Mouse (Mus musculus): ENCODE measurements around the gene Micall1. TPM values are rescaled to one million over a fixed set of nuclear protein-coding genes. Genes with fewer than 3 reads are reported as not detected.

Micall1 gene
- 10 to 100 TPM; 22.8 to 23.2 TPM for total RNA-seq (2021)
- long read RNA-seq, experiment 1, full-length matches to known transcripts: 11 of 22 reads
- long read RNA-seq, experiment 1, partial matches to known transcripts: 1 of 22 reads
- long read RNA-seq, experiment 1, other reads (novel, unspliced or antisense): 10 of 22 reads
- long read RNA-seq, experiment 2, full-length matches to known transcripts: 9 of 23 reads
- long read RNA-seq, experiment 2, partial matches to known transcripts: 7 of 23 reads
- long read RNA-seq, experiment 2, other reads (novel, unspliced or antisense): 7 of 23 reads

GRCm38 (mm10) chr15:79108421-79109320 lies at the start of gene Micall1:
Gene Micall1 (plus strand): TSS chr15:79108898.
- intact Hi-C loops (cut with DNase I): no loop called here
- no peak for TF ChIP-seq CTCF (IDR thresholded peaks at IDR 0.05)
- peak; percentile 41 to 60 for DNase-seq (ENCODE audit: extremely low spot score in 1 of 2, low spot score in 2 of 2)
- Histone ChIP-seq H3K4me3 (peak within 1 kb of the TSS; percentile 71), H3K27ac (peak within 1 kb of the TSS; percentile 80)

DNA sequence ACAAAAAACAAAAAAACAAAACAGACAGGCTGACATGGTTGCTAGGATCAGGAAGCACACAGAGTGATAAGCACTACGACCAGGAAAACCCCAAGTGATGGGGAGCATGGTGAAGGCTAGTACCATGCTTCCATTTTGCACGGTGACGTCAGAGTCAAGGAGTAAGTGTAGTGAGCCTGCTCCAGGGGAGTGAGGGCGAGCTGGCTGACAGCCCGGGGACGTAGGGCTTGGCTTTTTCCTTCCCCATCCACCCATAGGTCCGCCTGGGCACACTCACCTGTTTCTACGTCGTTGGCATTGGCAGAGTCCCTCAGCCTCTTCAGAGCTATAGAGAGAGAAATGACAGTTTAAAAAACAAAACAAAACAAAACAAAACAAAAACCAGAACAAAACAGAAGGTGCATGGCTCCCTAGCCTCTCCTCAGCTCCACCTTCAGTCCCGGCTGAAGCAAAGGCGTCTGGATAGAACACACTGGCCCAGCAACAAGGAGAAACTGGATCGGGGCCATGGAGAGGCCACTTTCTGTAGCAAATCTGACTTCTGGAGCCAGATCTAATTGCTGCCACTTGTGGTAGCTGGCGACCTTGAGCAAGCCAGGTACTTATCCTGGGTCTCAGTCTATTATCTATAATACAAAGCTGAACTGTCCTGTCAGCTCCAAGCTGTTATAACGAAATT lies 47.7 kb upstream of the Micall1 start:
- TF ChIP-seq CTCF (IDR thresholded peaks at IDR 0.05): no peak
- Histone ChIP-seq H3K27ac (no peak overlapping the region), H3K4me3 (no peak overlapping the region)
- intact Hi-C loops (cut with DNase I): no loop called here
- no peak for DNase-seq (ENCODE audit: extremely low spot score in 1 of 2, low spot score in 2 of 2)

DNA sequence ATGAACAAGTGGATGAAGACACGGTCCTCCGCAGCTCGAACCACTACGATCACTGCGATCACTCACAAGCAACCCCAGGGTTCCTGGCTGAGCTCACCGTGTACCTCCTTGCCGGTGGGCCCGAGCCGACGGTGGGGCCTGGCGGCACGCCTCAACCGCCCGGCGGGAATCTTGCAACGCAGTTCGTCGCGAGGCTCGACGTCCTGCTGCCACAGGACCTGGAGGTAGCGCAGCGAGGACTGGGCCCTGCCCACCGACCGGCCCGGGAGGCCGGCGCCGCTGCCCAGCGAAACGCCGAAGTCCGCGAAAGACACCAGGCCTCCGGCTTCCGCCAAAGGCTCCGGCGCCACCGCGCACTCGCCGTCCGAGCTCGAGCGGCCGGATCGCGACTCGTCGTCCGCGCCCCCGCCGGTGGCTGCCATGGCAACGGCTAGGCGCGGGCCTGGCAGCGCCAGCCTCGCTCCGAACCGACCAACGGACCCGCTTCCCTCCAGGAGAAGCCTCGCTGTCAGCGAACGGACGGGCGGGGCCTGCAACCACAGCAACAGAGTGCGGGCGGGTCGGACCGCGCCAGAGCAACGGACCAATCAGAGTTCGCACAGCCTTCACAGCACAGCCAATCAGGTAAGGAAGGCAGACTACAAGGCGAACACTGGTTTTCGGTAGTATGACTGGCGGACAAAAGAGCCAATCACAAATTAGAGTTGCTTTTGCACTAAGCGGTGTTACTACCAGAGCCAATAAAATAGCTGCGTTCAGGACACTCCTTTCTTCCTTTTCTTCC lies 46.1 kb upstream of the Micall1 start, which contains the start of gene Ankrd54:
Ankrd54 (minus strand) TSS at position 518 of the 784 bp plus-strand sequence.
- no peak for TF ChIP-seq CTCF (IDR thresholded peaks at IDR 0.05)
- intact Hi-C loops (cut with DNase I): no loop called here
- DNase-seq (ENCODE audit: extremely low spot score in 1 of 2, low spot score in 2 of 2): peak; percentile 94 to 99
- Histone ChIP-seq H3K27ac (peak within 1 kb of the TSS; percentile 82), H3K4me3 (peak within 1 kb of the TSS; percentile 79)

DNA sequence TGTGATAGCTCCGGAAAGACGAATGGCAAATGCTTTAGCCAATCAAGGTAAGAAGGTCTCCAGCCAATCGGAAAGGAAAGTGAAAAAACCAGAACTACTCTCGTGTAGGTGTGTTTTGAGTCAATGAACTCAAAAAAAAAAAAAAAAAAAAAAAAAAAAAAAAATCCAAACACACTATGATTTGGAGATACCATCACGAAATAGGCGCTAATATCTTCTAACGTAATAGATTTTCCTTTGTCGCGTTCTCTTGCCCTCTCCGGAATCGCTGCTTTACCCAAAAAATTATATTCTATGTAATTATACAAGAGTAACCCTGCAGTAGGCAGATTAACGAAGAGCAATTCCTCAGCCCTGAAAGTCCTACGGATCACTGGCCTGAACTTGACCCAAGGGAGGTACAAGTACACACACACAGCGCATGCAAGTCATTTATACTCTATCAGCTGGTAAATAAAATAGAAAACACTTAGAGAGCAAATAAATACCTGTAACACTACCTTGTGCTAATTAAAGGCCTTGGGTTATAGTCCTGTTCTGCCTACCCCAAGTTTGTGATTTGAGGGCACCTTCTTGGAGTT lies 45.4 kb upstream of the Micall1 start:
- DNase-seq (ENCODE audit: extremely low spot score in 1 of 2, low spot score in 2 of 2): no peak
- TF ChIP-seq CTCF (IDR thresholded peaks at IDR 0.05): no peak
- Histone ChIP-seq H3K27ac (peak overlapping the region; percentile 36; the same call in 1 of the 2 replicates), H3K4me3 (peak overlapping the region; percentile 47)
- intact Hi-C loops (cut with DNase I): no loop called here

GRCm38 (mm10) chr15:79065086-79065770 lies 43.5 kb upstream of the Micall1 start:
- Histone ChIP-seq H3K4me3 (no peak overlapping the region), H3K27ac (no peak overlapping the region)
- no peak for TF ChIP-seq CTCF (IDR thresholded peaks at IDR 0.05)
- DNase-seq (ENCODE audit: extremely low spot score in 1 of 2, low spot score in 2 of 2): no peak
- intact Hi-C loops (cut with DNase I): no loop called here

DNA sequence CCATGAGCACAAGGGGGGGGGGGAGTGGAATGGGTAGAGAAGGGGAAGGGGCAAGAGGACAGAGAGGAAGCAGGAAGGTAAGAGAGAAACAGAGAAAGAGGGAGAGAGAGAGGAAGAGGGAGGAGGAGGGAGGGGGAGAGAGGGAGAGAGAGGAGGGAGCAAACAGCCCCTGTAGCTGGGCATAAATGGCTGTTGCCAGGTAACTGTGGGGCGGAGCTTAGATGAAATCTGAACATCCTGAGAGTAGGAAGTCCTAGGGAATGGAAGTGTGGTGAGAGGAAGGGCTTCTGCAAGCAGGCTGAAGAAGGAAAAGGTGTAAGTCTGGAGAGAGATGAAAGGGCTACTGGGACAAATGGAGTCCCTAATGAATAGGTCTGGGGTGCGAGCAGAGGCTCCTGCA lies 42.4 kb upstream of the Micall1 start:
- H3K27ac ChIP-seq: no peak overlapping the region
- DNase-seq (ENCODE audit: extremely low spot score in 1 of 2, low spot score in 2 of 2): no peak
- intact Hi-C loops (cut with DNase I): no loop called here
- H3K4me3 ChIP-seq: no peak overlapping the region
- no peak for TF ChIP-seq CTCF (IDR thresholded peaks at IDR 0.05)

- Histone ChIP-seq H3K27ac (no peak overlapping the region), H3K4me3 (no peak overlapping the region)
- intact Hi-C loops (cut with DNase I): no loop called here
- DNase-seq (ENCODE audit: extremely low spot score in 1 of 2, low spot score in 2 of 2): no peak
- TF ChIP-seq CTCF (IDR thresholded peaks at IDR 0.05): no peak
Measured at GRCm38 (mm10) chr15:79067631-79068030, 41.1 kb upstream of the Micall1 start.

GRCm38 (mm10) chr15:79068416-79068815 lies 40.3 kb upstream of the Micall1 start:
- no peak for DNase-seq (ENCODE audit: extremely low spot score in 1 of 2, low spot score in 2 of 2)
- H3K27ac ChIP-seq: no peak overlapping the region
- no peak overlapping the region for H3K4me3 ChIP-seq
- TF ChIP-seq CTCF (IDR thresholded peaks at IDR 0.05): no peak
- intact Hi-C loops (cut with DNase I): no loop called here

GRCm38 (mm10) chr15:79071117-79072039 lies 37.3 kb upstream of the Micall1 start:
- H3K27ac ChIP-seq: no peak overlapping the region

More at GRCm38 (mm10) chr15:79071117-79072039, 37.3 kb upstream of the Micall1 start:
- intact Hi-C loops (cut with DNase I): loop anchor here (2.0 to 5.0 kb wide), 2 partner anchors 33 to 154 kb away; no protein-coding TSS in a partner anchor
- peak; percentile 81 for TF ChIP-seq CTCF (IDR thresholded peaks at IDR 0.05)
- H3K4me3 ChIP-seq: no peak overlapping the region
- DNase-seq (ENCODE audit: extremely low spot score in 1 of 2, low spot score in 2 of 2): peak in 1 of 2 experiments; percentile 33

All from left cerebral cortex, adult 2 months (tissue).